Mouse (Mus musculus) ovary, postnatal 10 days (tissue): ENCODE measurements around the gene Wnt10b.

Experiments
- DNase-seq: peaks from one replicate; pipeline ENCODE4 v3.0.0; 2022; ENCODE audit warnings: low spot score

Wnt10b gene

GRCm38 (mm10) chr15:98796803-98797595 is 19.0 kb upstream of the Wnt10b start:
- no peak for DNase-seq

GRCm38 (mm10) chr15:98793141-98793698 is 15.3 kb upstream of the Wnt10b start:
- DNase-seq: no peak

- DNase-seq: no peak
Measured at GRCm38 (mm10) chr15:98792233-98793020, 14.5 kb upstream of the Wnt10b start.

GRCm38 (mm10) chr15:98791771-98792170 is 13.8 kb upstream of the Wnt10b start:
- DNase-seq: no peak

GRCm38 (mm10) chr15:98791221-98791620 is 13.3 kb upstream of the Wnt10b start:
- no peak for DNase-seq

GRCm38 (mm10) chr15:98790761-98791160 is 12.8 kb upstream of the Wnt10b start:
- no peak for DNase-seq

GRCm38 (mm10) chr15:98789661-98790535 is 11.9 kb upstream of the Wnt10b start, which contains the start of gene Wnt1:
Wnt1 (plus strand) TSS chr15:98789857.
- no peak for DNase-seq

GRCm38 (mm10) chr15:98788972-98789660 is 11.2 kb upstream of the Wnt10b start:
- no peak for DNase-seq

- no peak for DNase-seq
Measured at GRCm38 (mm10) chr15:98787930-98788329, 10.0 kb upstream of the Wnt10b start.

GRCm38 (mm10) chr15:98785744-98786143 is 7.8 kb upstream of the Wnt10b start:
- no peak for DNase-seq

GRCm38 (mm10) chr15:98781166-98781565 is 3.2 kb upstream of the Wnt10b start:
- DNase-seq: no peak

- DNase-seq: no peak
Measured at GRCm38 (mm10) chr15:98780573-98780972, 2.6 kb upstream of the Wnt10b start.

- DNase-seq: no peak
Measured at GRCm38 (mm10) chr15:98780075-98780474, 2.1 kb upstream of the Wnt10b start.

GRCm38 (mm10) chr15:98778806-98779205 is 856 bp upstream of the Wnt10b start:
- no peak for DNase-seq

GRCm38 (mm10) chr15:98778191-98778770 is 331 bp upstream of the Wnt10b start:
- no peak for DNase-seq

GRCm38 (mm10) chr15:98777005-98777616 is 839 bp downstream of the Wnt10b start:
- no peak for DNase-seq

- DNase-seq: no peak
Measured at GRCm38 (mm10) chr15:98776280-98777004, 1.5 kb downstream of the Wnt10b start.

GRCm38 (mm10) chr15:98775533-98775932 is 2.4 kb downstream of the Wnt10b start:
- no peak for DNase-seq

GRCm38 (mm10) chr15:98774096-98774495 is 3.9 kb downstream of the Wnt10b start:
- no peak for DNase-seq
